Mouse (Mus musculus) neural tube, embryonic 11.5 days (tissue): ENCODE data around the gene Btg4. TPM values are rescaled to one million over a fixed set of nuclear protein-coding genes. Genes with fewer than 3 reads are reported as not detected.
A peak's percentile ranks its signal among the peaks of the same experiment; 100 is the strongest.

Experiments used
- ATAC-seq: fragments of 200-750 bp; cut with Nextera tagmentation; 2 replicates; pipeline ENCODE4 v1.8.0; 2017; ENCODE audit warnings: moderate number of reproducible peaks, mild to moderate bottlenecking, moderate TSS enrichment, moderate library complexity; ENCODE audit not compliant: insufficient read depth, low FRiP score, low TSS enrichment
- DNase-seq: peaks from one replicate; pipeline ENCODE4 v3.0.0-alpha.2; 2015; ENCODE audit warnings: low spot score
- H3K27ac ChIP-seq: fragments of 300-500 bp; sonication (generic); 2 replicates; pipeline ENCODE4 v1.5.1; 2014; ENCODE audit warnings: low read depth, mild to moderate bottlenecking, low read length
- H3K27me3 ChIP-seq: fragments of 300-500 bp; sonication (generic); 2 replicates; pipeline ENCODE4 v1.6.1; 2014; ENCODE audit warnings: mild to moderate bottlenecking, low read length, mixed read lengths; ENCODE audit not compliant: control insufficient read depth, insufficient read depth
- H3K36me3 ChIP-seq: fragments of 300-500 bp; sonication (generic); 2 replicates; pipeline ENCODE4 v1.6.1; 2014; ENCODE audit warnings: mild to moderate bottlenecking, low read length, moderate library complexity, mixed read lengths; ENCODE audit not compliant: control insufficient read depth, insufficient read depth
- H3K4me1 ChIP-seq: fragments of 300-500 bp; sonication (generic); 2 replicates; pipeline ENCODE4 v1.6.1; 2014; ENCODE audit warnings: low read length, mixed read lengths; ENCODE audit not compliant: control insufficient read depth, insufficient read depth
- H3K4me2 ChIP-seq: fragments of 300-500 bp; sonication (generic); 2 replicates; pipeline ENCODE4 v1.6.1; 2014; ENCODE audit warnings: low read depth, mild to moderate bottlenecking, moderate library complexity
- H3K4me3 ChIP-seq: fragments of 300-500 bp; sonication (generic); 2 replicates; pipeline ENCODE4 v1.5.1; 2014; ENCODE audit warnings: low read depth, low read length
- H3K9ac ChIP-seq: fragments of 300-500 bp; sonication (generic); 2 replicates; pipeline ENCODE4 v1.6.1; 2014; ENCODE audit warnings: mild to moderate bottlenecking, low read length
- H3K9me3 ChIP-seq: fragments of 300-500 bp; sonication (generic); 2 replicates; pipeline ENCODE4 v1.6.1; 2016; ENCODE audit warnings: low read length; ENCODE audit not compliant: control insufficient read depth
- WGBS: fragments of 180-500 bp; shearing (Covaris S2); extraction: QIAGEN DNeasy Blood & Tissue Kit; methylation state at CpG from one replicate; pipeline ENCODE4 v1.1.7; 2014; 5-methylcytosine and 5-hydroxymethylcytosine counted together
- polyA plus RNA-seq: library from polyadenylated mRNA; unstranded; fragments of >200 nt; fragmentation: Nextera tagmentation; extraction: Ambion mirVana; gene quantifications from 2 replicates; pipeline ENCODE4 v1.2.1, GENCODE M21; 2014

Gene Btg4
- polyA plus RNA-seq, 1 experiment from 2014 or later = not detected

GRCm38 (mm10) chr9:51102963-51103807 is 42.5 kb downstream of the Btg4 start:
- no peaks in the 10 kb centered on the region for H3K9me3 ChIP-seq

GRCm38 (mm10) chr9:51103808-51104514 is 43.3 kb downstream of the Btg4 start:
- peak overlapping the region; percentile 58 for H3K4me3 ChIP-seq
- H3K27me3 ChIP-seq = no peaks in the 10 kb centered on the region
- no peaks in the 10 kb centered on the region for H3K36me3 ChIP-seq
- peak overlapping the region; percentile 99 for H3K4me2 ChIP-seq
- WGBS = 14% methylated on average over 27 of the region's 30 CpGs
- DNase-seq (peak; percentile 63), ATAC-seq (peak; percentile 63)
- no peaks in the 10 kb centered on the region for H3K9me3 ChIP-seq
- no peak overlapping the region for H3K27ac ChIP-seq
- peak overlapping the region; percentile 65 for H3K9ac ChIP-seq
- peaks cover 9% of the 10 kb centered on the region; the same call in 1 of the 2 replicates for H3K4me1 ChIP-seq

More at GRCm38 (mm10) chr9:51102963-51103807, 42.5 kb downstream of the Btg4 start:
- Histone ChIP-seq H3K4me1 (peaks cover 9% of the 10 kb centered on the region; the same call in 1 of the 2 replicates), H3K4me3 (peak overlapping the region; percentile 58), H3K27me3 (no peaks in the 10 kb centered on the region), H3K4me2 (peak overlapping the region; percentile 99), H3K9ac (peak overlapping the region; percentile 65), H3K36me3 (no peaks in the 10 kb centered on the region), H3K27ac (no peak overlapping the region)
- WGBS = 2% methylated on average over 41 of the region's 44 CpGs
- ATAC-seq (peak; percentile 81), DNase-seq (peak; percentile 70)

GRCm38 (mm10) chr9:51105751-51106150 is 45.0 kb downstream of the Btg4 start:
- DNase-seq = no peak
- H3K4me2 ChIP-seq = no peak overlapping the region
- no peak overlapping the region for H3K4me3 ChIP-seq
- H3K36me3 ChIP-seq = no peaks in the 10 kb centered on the region
- ATAC-seq = no peak
- H3K9me3 ChIP-seq = no peaks in the 10 kb centered on the region
- H3K9ac ChIP-seq = no peak overlapping the region
- H3K27ac ChIP-seq = no peak overlapping the region
- 88% methylated on average over 2 of the region's 2 CpGs for WGBS
- no peaks in the 10 kb centered on the region for H3K27me3 ChIP-seq
- H3K4me1 ChIP-seq = peaks cover 9% of the 10 kb centered on the region; the same call in 1 of the 2 replicates

- Histone ChIP-seq H3K9me3 (no peaks in the 10 kb centered on the region), H3K27me3 (no peaks in the 10 kb centered on the region), H3K27ac (no peak overlapping the region), H3K4me2 (no peak overlapping the region), H3K9ac (no peak overlapping the region), H3K4me1 (no peaks in the 10 kb centered on the region), H3K4me3 (no peak overlapping the region), H3K36me3 (no peaks in the 10 kb centered on the region)
- no peak for ATAC-seq
- DNase-seq = no peak
- WGBS = 94% methylated on average over 4 of the region's 4 CpGs
These were observed 54.1 kb downstream of the Btg4 start for GRCm38 (mm10) chr9:51114767-51115166.

GRCm38 (mm10) chr9:51136985-51137384 is 76.3 kb downstream of the Btg4 start:
- Histone ChIP-seq H3K4me2 (no peak overlapping the region), H3K36me3 (no peaks in the 10 kb centered on the region), H3K27me3 (no peaks in the 10 kb centered on the region), H3K4me3 (no peak overlapping the region), H3K9ac (no peak overlapping the region), H3K9me3 (no peaks in the 10 kb centered on the region), H3K27ac (no peak overlapping the region), H3K4me1 (no peaks in the 10 kb centered on the region)
- DNase-seq (peak; percentile 26), ATAC-seq (no peak)
- 65% methylated on average over 3 of the region's 3 CpGs for WGBS

GRCm38 (mm10) chr9:51137432-51137831 is 76.7 kb downstream of the Btg4 start:
- H3K9me3 ChIP-seq = no peaks in the 10 kb centered on the region
- H3K4me2 ChIP-seq = no peak overlapping the region
- no peak for DNase-seq
- WGBS = 81% methylated on average over 4 of the region's 4 CpGs
- no peaks in the 10 kb centered on the region for H3K36me3 ChIP-seq
- no peak overlapping the region for H3K9ac ChIP-seq
- H3K27me3 ChIP-seq = no peaks in the 10 kb centered on the region
- no peak overlapping the region for H3K27ac ChIP-seq
- no peaks in the 10 kb centered on the region for H3K4me1 ChIP-seq
- no peak overlapping the region for H3K4me3 ChIP-seq
- no peak for ATAC-seq

GRCm38 (mm10) chr9:51137836-51138235 is 77.1 kb downstream of the Btg4 start:
- no peaks in the 10 kb centered on the region for H3K4me1 ChIP-seq
- DNase-seq (no peak), ATAC-seq (no peak)
- no peak overlapping the region for H3K27ac ChIP-seq
- 87% methylated on average over 1 of the region's 1 CpGs for WGBS
- no peak overlapping the region for H3K4me2 ChIP-seq
- H3K9me3 ChIP-seq = no peaks in the 10 kb centered on the region
- no peaks in the 10 kb centered on the region for H3K36me3 ChIP-seq
- H3K9ac ChIP-seq = no peak overlapping the region
- no peaks in the 10 kb centered on the region for H3K27me3 ChIP-seq
- no peak overlapping the region for H3K4me3 ChIP-seq

GRCm38 (mm10) chr9:51138301-51138700 is 77.6 kb downstream of the Btg4 start:
- ATAC-seq = no peak
- Histone ChIP-seq H3K4me2 (no peak overlapping the region), H3K27ac (no peak overlapping the region), H3K27me3 (no peaks in the 10 kb centered on the region), H3K4me1 (no peaks in the 10 kb centered on the region), H3K36me3 (no peaks in the 10 kb centered on the region), H3K9ac (no peak overlapping the region), H3K4me3 (no peak overlapping the region), H3K9me3 (no peaks in the 10 kb centered on the region)
- no peak for DNase-seq
- WGBS = 93% methylated on average over 1 of the region's 1 CpGs
